Mouse (Mus musculus): Measurements from ENCODE around the gene Gm19345. TPM values are rescaled to one million over a fixed set of nuclear protein-coding genes. Genes with fewer than 3 reads are reported as not detected.

Gene Gm19345
- total RNA-seq, 1 experiment = 0.36 TPM

DNA sequence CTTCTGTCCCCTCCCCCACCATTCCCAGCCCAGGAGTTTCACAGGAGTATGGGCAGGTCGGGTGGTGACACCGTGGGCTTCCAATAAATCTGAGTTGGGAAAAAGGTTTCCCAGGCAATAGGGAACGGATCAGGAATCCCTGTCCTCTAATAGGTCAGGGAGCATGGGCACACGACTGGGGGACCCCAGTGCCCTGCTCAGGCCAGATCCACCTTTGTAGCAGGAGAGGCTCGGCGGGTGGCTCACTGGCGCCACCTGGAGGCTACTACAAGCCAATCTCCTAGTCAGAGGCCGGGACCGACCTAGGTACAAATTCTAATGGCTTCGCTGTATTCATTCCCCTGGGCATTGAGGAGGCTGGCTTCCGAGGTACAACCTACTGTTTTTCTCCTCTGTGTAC, 8.2 kb upstream of the Gm19345 start:
- Histone ChIP-seq H3K9ac (ENCODE audit: insufficient read depth, low read depth, low read length, poor library complexity, severe bottlenecking) (no peak overlapping the region), H3K36me3 (ENCODE audit: control insufficient read depth, insufficient read depth, low read length, poor library complexity, severe bottlenecking) (no peaks in the 10 kb centered on the region), H3K4me1 (ENCODE audit: control insufficient read depth in 2 of 2, insufficient read depth in 2 of 2, low read length in 2 of 2, poor library complexity in 1 of 2) (peaks cover 0 to 8% of the 10 kb centered on the region in 2 experiments; a peak in 2 of 4 replicates), H3K27ac (ENCODE audit: insufficient read depth, low read depth, low read length, poor library complexity, severe bottlenecking) (no peak overlapping the region), H3K9me3 (ENCODE audit: control insufficient read depth, insufficient read depth, low read depth, low read length) (no peaks in the 10 kb centered on the region), H3K4me3 (ENCODE audit: insufficient read depth in 1 of 2, low read depth in 1 of 2, low read length in 2 of 2, poor library complexity in 1 of 2, severe bottlenecking in 1 of 2) (no peak overlapping the region)
- in situ Hi-C loops (cut with MboI; ENCODE audit: low sequenced_read_pairs in 2 of 2, unreplicated experiment in 2 of 2) = no loop called here
- TF ChIP-seq HCFC1 (IDR thresholded peaks at IDR 0.05; ENCODE audit: borderline replicate concordance, insufficient read depth, low read length) (no peak), ZC3H11A (IDR thresholded peaks at IDR 0.05; ENCODE audit: borderline replicate concordance, low read depth, low read length) (peak; percentile 18; the same call in 1 of the 2 replicates)
- DNase-seq (ENCODE audit: low read depth, low spot score) = no peak

GRCm38 (mm10) chr7:19844521-19845171, 7.2 kb upstream of the Gm19345 start:
- TF ChIP-seq MAFK (IDR thresholded peaks at IDR 0.05; ENCODE audit: insufficient read depth, low read depth, low read length) (no peak), ZNF384 (IDR thresholded peaks at IDR 0.05; ENCODE audit: low read depth, low read length) (no peak), HCFC1 (IDR thresholded peaks at IDR 0.05; ENCODE audit: borderline replicate concordance, insufficient read depth, low read length) (no peak)
- no peak overlapping the region for H3K4me3 ChIP-seq (ENCODE audit: insufficient read depth in 1 of 2, low read depth in 1 of 2, low read length in 2 of 2, poor library complexity in 1 of 2, severe bottlenecking in 1 of 2)
- H3K27ac ChIP-seq (ENCODE audit: insufficient read depth, low read depth, low read length, poor library complexity, severe bottlenecking) = no peak overlapping the region
- H3K4me1 ChIP-seq (ENCODE audit: control insufficient read depth in 2 of 2, insufficient read depth in 2 of 2, low read length in 2 of 2, poor library complexity in 1 of 2) = peaks cover 0 to 9% of the 10 kb centered on the region in 2 experiments; a peak in 2 of 4 replicates
- H3K36me3 ChIP-seq (ENCODE audit: control insufficient read depth, insufficient read depth, low read length, poor library complexity, severe bottlenecking) = no peaks in the 10 kb centered on the region
- in situ Hi-C loops (cut with MboI; ENCODE audit: low sequenced_read_pairs in 2 of 2, unreplicated experiment in 2 of 2) = no loop called here
- no peaks in the 10 kb centered on the region for H3K9me3 ChIP-seq (ENCODE audit: control insufficient read depth, insufficient read depth, low read depth, low read length)
- no peak for DNase-seq (ENCODE audit: low read depth, low spot score)
- H3K9ac ChIP-seq (ENCODE audit: insufficient read depth, low read depth, low read length, poor library complexity, severe bottlenecking) = no peak overlapping the region

- Histone ChIP-seq H3K9ac (ENCODE audit: insufficient read depth, low read depth, low read length, poor library complexity, severe bottlenecking) (no peak overlapping the region), H3K36me3 (ENCODE audit: control insufficient read depth, insufficient read depth, low read length, poor library complexity, severe bottlenecking) (no peaks in the 10 kb centered on the region), H3K9me3 (ENCODE audit: control insufficient read depth, insufficient read depth, low read depth, low read length) (no peaks in the 10 kb centered on the region), H3K27ac (ENCODE audit: insufficient read depth, low read depth, low read length, poor library complexity, severe bottlenecking) (no peak overlapping the region), H3K4me1 (ENCODE audit: control insufficient read depth in 2 of 2, insufficient read depth in 2 of 2, low read length in 2 of 2, poor library complexity in 1 of 2) (peaks cover 0 to 1% of the 10 kb centered on the region in 2 experiments; a peak in 2 of 4 replicates), H3K4me3 (ENCODE audit: insufficient read depth in 1 of 2, low read depth in 1 of 2, low read length in 2 of 2, poor library complexity in 1 of 2, severe bottlenecking in 1 of 2) (no peak overlapping the region)
- no peak for DNase-seq (ENCODE audit: low read depth, low spot score)
- in situ Hi-C loops (cut with MboI; ENCODE audit: low sequenced_read_pairs in 2 of 2, unreplicated experiment in 2 of 2) = loop anchor here in 1 of 2 experiments (5.0 kb wide), 1 partner anchor 46 kb away; no protein-coding TSS in a partner anchor
- no peak for TF ChIP-seq CHD2 (IDR thresholded peaks at IDR 0.05; ENCODE audit: low read depth, low read length)
- no peak for TF ChIP-seq ZNF384 (IDR thresholded peaks at IDR 0.05; ENCODE audit: low read depth, low read length)
- TF ChIP-seq ZC3H11A (IDR thresholded peaks at IDR 0.05; ENCODE audit: borderline replicate concordance, low read depth, low read length) = no peak
- TF ChIP-seq HCFC1 (IDR thresholded peaks at IDR 0.05; ENCODE audit: borderline replicate concordance, insufficient read depth, low read length) = no peak
- TF ChIP-seq MAFK (IDR thresholded peaks at IDR 0.05; ENCODE audit: insufficient read depth, low read depth, low read length) = no peak
Measured at GRCm38 (mm10) chr7:19853526-19853925, 1.7 kb downstream of the Gm19345 start.

DNA sequence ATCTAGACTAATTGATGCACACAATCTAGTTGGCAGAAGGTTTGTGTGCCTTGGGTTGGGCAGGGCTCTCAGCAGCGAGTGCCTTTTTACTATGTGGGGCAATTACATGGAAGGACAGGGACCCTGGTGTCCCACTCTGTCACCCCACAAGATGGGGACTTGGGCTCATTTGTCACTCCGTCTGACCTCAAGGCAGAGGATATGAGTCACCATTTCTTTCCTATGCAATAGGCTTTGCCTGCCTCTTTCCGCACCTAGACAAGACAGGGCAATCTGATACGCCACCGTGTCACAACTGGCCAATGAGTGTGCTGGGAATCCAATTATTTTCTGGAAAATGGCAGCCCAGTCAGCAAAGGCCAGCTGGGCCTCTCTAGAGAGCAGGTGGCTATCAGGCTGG, 3.9 kb downstream of the Gm19345 start:
- Histone ChIP-seq H3K9ac (ENCODE audit: insufficient read depth, low read depth, low read length, poor library complexity, severe bottlenecking) (no peak overlapping the region), H3K9me3 (ENCODE audit: control insufficient read depth, insufficient read depth, low read depth, low read length) (no peaks in the 10 kb centered on the region), H3K4me3 (ENCODE audit: insufficient read depth in 1 of 2, low read depth in 1 of 2, low read length in 2 of 2, poor library complexity in 1 of 2, severe bottlenecking in 1 of 2) (no peak overlapping the region), H3K36me3 (ENCODE audit: control insufficient read depth, insufficient read depth, low read length, poor library complexity, severe bottlenecking) (no peaks in the 10 kb centered on the region), H3K4me1 (ENCODE audit: control insufficient read depth in 2 of 2, insufficient read depth in 2 of 2, low read length in 2 of 2, poor library complexity in 1 of 2) (peaks cover 0 to 2% of the 10 kb centered on the region in 2 experiments; a peak in 1 of 4 replicates), H3K27ac (ENCODE audit: insufficient read depth, low read depth, low read length, poor library complexity, severe bottlenecking) (no peak overlapping the region)
- no peak for TF ChIP-seq CHD2 (IDR thresholded peaks at IDR 0.05; ENCODE audit: low read depth, low read length)
- TF ChIP-seq HCFC1 (IDR thresholded peaks at IDR 0.05; ENCODE audit: borderline replicate concordance, insufficient read depth, low read length) = no peak
- no peak for TF ChIP-seq ZC3H11A (IDR thresholded peaks at IDR 0.05; ENCODE audit: borderline replicate concordance, low read depth, low read length)
- no peak for TF ChIP-seq ZNF384 (IDR thresholded peaks at IDR 0.05; ENCODE audit: low read depth, low read length)
- in situ Hi-C loops (cut with MboI; ENCODE audit: low sequenced_read_pairs in 2 of 2, unreplicated experiment in 2 of 2) = no loop called here
- no peak for DNase-seq (ENCODE audit: low read depth, low spot score)

DNA sequence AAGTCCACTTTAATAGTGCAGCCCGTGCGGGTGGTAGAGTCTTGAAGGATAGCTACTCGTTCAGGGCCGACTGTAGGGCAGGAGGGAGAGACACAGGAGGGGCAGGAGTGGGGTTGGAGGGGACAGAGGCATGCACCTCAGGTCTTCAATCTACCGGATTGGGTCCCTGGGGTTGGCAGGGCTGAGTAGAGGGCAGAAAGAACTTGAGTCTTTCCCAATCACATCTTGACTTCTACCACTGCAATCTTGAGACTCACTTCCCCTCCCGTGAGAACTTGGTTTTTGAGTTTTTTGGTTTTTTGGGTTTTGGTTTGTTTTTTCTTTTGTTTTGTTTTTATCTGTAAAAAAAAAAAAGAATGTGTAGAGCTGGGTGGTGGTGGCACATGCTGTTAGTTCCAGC, 4.5 kb downstream of the Gm19345 start:
- Histone ChIP-seq H3K9ac (ENCODE audit: insufficient read depth, low read depth, low read length, poor library complexity, severe bottlenecking) (no peak overlapping the region), H3K4me1 (ENCODE audit: control insufficient read depth in 2 of 2, insufficient read depth in 2 of 2, low read length in 2 of 2, poor library complexity in 1 of 2) (peaks cover 0 to 2% of the 10 kb centered on the region in 2 experiments; a peak in 1 of 4 replicates), H3K4me3 (ENCODE audit: insufficient read depth in 1 of 2, low read depth in 1 of 2, low read length in 2 of 2, poor library complexity in 1 of 2, severe bottlenecking in 1 of 2) (no peak overlapping the region), H3K9me3 (ENCODE audit: control insufficient read depth, insufficient read depth, low read depth, low read length) (no peaks in the 10 kb centered on the region), H3K27ac (ENCODE audit: insufficient read depth, low read depth, low read length, poor library complexity, severe bottlenecking) (no peak overlapping the region), H3K36me3 (ENCODE audit: control insufficient read depth, insufficient read depth, low read length, poor library complexity, severe bottlenecking) (no peaks in the 10 kb centered on the region)
- in situ Hi-C loops (cut with MboI; ENCODE audit: low sequenced_read_pairs in 2 of 2, unreplicated experiment in 2 of 2) = no loop called here
- no peak for DNase-seq (ENCODE audit: low read depth, low spot score)
- TF ChIP-seq MAFK (IDR thresholded peaks at IDR 0.05; ENCODE audit: insufficient read depth, low read depth, low read length) (no peak), ZNF384 (IDR thresholded peaks at IDR 0.05; ENCODE audit: low read depth, low read length) (no peak), HCFC1 (IDR thresholded peaks at IDR 0.05; ENCODE audit: borderline replicate concordance, insufficient read depth, low read length) (no peak), CHD2 (IDR thresholded peaks at IDR 0.05; ENCODE audit: low read depth, low read length) (no peak), ZC3H11A (IDR thresholded peaks at IDR 0.05; ENCODE audit: borderline replicate concordance, low read depth, low read length) (no peak)
